Mouse (Mus musculus): Measurements from ENCODE around the gene Klhdc4. TPM values are rescaled to one million over a fixed set of nuclear protein-coding genes. Genes with fewer than 3 reads are reported as not detected.

The Klhdc4 gene
- total RNA-seq, 2 experiments from 2014 or later = 14.4 to 16.0 TPM

DNA sequence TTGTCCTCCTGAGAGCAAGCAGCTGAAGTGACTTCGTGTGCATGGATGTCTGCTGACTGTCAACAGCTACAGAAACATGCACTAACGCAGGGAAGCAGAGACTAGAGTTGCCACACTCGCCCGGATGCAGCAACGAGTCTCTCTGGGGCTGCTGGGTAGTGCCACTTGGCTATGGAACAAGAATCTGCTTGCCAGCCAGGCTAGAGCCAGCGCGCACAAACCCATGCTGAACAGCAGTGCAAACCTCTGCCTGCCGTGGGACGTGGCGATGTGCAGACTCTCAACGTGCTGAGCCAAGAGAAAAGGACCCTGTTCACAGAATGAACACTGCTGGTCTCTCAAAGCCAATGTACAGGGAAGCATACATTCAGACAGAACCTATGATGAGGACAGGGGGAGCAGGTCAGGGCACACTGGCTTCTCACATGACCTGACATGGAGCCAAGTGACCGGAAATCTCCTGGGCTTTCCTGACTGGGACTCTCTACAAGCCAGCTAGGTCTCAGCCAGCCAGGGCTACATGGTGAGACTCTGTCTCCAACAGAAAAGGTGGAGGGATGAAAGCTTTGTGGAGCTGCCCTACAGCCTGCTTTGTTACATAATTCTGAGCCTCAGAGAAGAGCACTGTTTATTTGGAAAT lies 17.3 kb downstream of the Klhdc4 start:
- intact Hi-C loops (cut with DNase I) = loop anchor here (10.0 kb wide), 1 partner anchor 97 kb away; no protein-coding TSS in a partner anchor

GRCm38 (mm10) chr8:121811502-121811901 lies 17.9 kb downstream of the Klhdc4 start:
- intact Hi-C loops (cut with DNase I) = loop anchor here (10.0 kb wide), 1 partner anchor 97 kb away; no protein-coding TSS in a partner anchor
- no peak for DNase-seq

More for the DNA sequence above, 17.3 kb downstream of the Klhdc4 start:
- peak; percentile 34 to 44 for DNase-seq

DNA sequence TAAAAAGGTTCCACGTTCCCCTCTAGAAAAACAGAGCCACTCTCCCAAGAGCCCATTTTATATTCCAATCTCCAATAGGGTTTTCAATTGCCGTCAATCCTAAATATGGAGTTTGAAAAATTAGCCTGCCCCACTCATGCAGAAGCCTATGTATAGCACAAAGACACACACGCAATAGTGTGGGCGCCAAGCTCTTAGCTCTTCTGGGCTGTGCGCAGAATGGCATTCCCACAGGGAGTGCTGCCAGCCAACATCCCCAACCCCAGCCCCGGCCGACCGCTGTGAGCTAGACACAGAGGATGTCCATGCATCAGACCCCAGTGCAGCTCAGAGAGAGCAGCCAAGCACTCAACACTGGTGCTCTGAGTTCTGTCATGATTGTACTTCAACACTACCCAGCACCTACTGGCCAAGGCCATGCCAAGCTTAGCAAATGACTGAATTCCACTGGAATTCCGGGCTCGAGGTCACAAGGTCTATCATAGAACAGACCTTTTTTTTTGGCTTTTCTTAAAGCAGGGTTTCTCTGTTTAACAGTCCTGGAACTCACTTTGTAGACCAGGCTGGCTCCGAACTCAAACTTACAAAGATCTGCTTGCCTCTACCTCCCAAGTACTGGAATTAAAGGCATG lies 19.7 kb downstream of the Klhdc4 start:
- intact Hi-C loops (cut with DNase I) = loop anchor here (10.0 kb wide), 1 partner anchor 95 kb away; no protein-coding TSS in a partner anchor
- DNase-seq = peak; percentile 25 to 26

DNA sequence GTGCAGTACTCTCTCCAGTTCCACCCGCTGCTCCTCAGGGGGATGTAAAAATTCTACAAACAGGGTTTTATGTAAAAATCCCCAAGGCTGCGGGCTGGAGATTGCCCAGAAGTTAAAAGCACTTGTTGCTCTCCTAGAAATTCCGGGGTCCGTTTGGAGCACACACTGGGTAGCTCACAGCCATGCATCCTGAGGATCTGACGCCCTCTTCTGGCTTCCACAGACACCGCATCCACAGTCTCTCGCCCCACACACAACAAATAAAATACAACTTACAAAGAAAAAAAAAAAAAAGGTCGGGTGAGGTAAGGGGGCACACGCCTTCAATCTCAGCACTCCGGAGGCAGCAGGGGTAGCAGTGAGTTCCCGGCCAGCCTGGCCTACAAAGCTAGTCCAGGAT lies 21.3 kb downstream of the Klhdc4 start:
- intact Hi-C loops (cut with DNase I) = no loop called here
- no peak for DNase-seq

DNA sequence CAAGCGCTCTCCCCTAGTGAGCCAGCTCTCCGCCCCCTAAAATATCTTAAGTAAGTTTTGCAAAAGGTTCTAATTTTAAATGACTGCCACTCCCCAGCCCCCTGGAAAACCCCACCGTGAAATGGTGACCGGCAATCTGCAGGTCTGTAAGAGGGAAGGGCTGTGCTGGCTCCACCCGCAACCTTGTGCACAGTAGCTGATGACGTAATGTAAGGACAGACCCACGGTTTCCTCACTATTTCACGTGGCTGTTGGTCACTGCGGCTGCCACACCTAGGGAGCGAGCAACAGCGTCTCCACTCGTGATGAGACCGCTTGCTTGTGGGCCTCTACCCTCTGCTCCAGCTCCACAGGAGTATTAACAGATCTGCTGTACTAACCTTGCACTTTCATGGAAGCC lies 23.2 kb downstream of the Klhdc4 start:
- no peak for DNase-seq
- intact Hi-C loops (cut with DNase I) = no loop called here

DNA sequence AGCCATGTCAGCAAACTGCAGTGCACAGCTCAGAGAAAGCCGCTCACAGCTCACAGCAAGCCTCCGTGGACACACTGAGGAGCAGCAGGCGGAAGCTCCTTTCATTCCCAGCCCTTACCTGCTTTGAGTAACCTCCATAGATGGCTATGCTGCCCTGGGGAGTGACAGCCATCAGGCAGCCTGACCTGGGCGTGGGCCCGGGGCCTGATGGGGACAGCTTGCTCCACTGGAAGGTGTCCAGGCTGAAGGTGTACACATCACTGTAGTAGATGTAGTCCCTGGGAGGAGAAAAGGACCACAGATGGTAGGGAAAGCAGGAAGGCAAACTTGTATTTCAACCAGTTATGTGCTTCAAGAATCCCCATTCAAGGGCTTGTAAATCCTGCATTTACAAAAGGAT lies 24.5 kb downstream of the Klhdc4 start:
- no peak for DNase-seq
- intact Hi-C loops (cut with DNase I) = no loop called here

DNA sequence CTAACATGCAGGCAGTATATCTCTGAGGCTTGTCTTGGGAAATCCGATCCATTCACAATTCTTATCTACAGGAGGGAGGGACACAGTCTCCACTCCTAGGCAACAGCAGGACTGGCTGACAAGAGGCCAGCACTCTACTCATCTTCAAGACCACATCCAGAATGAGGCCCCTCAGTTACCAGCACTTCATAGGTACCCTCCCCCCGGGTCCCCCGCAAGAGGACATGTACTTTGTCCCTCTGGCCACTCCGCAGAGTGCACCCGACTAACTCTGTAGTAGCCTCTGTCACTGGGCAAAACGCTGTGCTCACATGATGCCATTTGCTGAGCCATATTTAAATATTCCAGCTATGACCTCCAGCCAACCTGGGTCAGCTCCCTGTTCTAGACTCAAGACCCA lies 31.0 kb downstream of the Klhdc4 start:
- no peak for DNase-seq
- intact Hi-C loops (cut with DNase I) = no loop called here

DNA sequence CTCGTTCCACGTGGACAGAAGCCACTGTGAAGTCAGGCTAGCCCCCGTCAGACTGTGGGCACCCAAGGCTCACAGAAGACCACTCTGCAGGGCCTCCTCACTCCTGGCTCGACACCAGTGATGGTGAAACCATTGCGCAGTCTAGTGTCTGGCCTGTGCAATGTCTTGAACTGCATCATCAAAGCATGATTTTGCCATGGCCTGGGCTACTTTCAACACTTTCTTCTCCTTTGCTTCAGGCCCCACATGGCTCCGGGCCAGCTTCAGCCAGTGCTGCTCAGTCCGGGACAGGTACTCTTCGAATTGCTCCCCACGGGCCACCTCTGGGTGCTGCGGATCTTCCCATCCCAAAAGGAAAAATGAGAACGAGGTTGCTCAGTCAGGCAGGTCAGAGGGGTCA lies 33.0 kb downstream of the Klhdc4 start:
- no peak for DNase-seq
- intact Hi-C loops (cut with DNase I) = no loop called here

GRCm38 (mm10) chr8:121795461-121795860 lies 33.9 kb downstream of the Klhdc4 start:
- intact Hi-C loops (cut with DNase I) = no loop called here
- no peak for DNase-seq

DNA sequence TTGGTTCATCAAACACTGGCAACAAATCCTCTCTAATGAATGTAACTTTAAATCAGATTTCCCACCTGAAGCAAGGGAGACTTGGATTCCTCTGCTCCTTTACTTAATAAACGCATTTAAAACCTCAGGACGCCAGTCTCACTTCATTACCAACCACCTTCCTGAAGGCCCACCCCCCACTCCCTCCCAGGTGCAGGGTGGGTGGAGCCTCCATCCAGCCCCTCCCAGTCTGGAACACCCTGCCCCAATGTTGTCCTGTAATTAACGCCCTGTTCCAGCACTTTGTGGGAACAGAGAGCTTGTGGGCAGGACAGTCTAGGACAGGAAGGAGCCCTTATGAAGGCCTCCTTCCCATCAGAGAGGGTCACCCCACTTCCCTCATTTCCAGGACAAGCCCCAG lies 35.2 kb downstream of the Klhdc4 start:
- intact Hi-C loops (cut with DNase I) = no loop called here
- no peak for DNase-seq

DNA sequence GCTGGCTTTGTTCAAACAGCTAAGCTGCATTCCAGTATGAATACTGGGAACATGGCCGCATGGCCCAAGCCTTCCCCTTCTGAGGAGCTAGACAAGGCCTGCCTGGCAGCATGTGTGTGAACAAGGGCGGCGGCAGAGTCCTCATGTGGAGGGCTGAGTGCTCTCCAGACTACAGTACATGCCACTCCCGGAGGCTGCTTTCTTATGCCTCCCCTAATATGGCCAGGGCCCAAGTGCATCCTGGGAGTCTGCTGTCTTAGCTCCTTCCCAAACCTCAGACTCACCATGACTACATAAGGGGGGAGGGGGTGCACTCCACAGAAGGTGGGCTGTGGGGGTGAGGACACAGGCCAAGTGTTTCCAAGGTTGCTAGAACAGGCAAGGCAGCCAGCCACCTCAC lies 36.7 kb downstream of the Klhdc4 start:
- intact Hi-C loops (cut with DNase I) = no loop called here

GRCm38 (mm10) chr8:121792159-121792558 lies 37.2 kb downstream of the Klhdc4 start:
- intact Hi-C loops (cut with DNase I) = no loop called here
- peak in 1 of 2 experiments; percentile 22 for DNase-seq

More for the DNA sequence above, 36.7 kb downstream of the Klhdc4 start:
- no peak for DNase-seq

- no peak for DNase-seq
- intact Hi-C loops (cut with DNase I) = no loop called here
These were observed 40.6 kb downstream of the Klhdc4 start for GRCm38 (mm10) chr8:121788786-121789185.

- DNase-seq = peak; percentile 51 to 58
- intact Hi-C loops (cut with DNase I) = no loop called here
These were observed 42.8 kb downstream of the Klhdc4 start for GRCm38 (mm10) chr8:121786542-121786941.

DNA sequence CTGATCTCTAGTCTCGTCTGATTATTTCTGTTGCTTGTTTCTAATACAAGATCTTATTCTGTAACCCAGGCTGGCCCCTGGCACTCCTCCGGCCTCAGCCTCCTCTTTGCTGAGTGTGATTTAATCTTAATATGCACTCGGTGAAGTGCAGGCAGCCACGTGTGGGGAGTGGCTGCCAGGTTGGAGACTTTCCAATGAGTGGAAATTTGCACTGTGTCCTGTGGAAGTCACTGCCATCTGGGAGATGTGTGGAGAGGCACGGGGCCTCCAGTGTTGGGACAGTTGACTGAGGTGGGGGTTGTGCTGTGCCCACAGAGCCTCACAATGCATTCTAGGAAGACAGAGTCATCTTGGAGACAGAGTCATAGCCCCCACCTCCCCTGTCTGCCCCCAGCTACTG lies 46.9 kb downstream of the Klhdc4 start:
- intact Hi-C loops (cut with DNase I) = no loop called here
- DNase-seq = no peak

DNA sequence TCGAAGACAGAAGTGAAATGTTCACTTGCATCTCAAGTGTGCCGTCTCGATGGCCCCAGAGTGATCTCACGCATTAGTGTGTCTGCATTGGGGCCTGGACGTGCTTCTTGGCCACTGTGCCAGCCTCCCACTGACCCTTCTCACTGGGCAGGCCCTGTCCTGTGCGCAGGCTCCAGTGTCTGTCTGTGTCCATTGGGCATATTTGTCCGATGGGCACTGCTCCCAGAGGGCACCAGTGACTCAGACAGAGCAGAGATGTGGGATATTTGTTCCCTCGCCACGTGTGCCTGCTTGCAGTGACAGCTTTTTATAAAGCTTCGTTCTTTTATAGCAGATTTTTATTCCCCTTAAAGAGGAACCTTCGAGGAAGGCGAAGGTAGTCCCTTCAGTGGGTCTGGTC lies 55.5 kb downstream of the Klhdc4 start:
- intact Hi-C loops (cut with DNase I) = no loop called here

DNA sequence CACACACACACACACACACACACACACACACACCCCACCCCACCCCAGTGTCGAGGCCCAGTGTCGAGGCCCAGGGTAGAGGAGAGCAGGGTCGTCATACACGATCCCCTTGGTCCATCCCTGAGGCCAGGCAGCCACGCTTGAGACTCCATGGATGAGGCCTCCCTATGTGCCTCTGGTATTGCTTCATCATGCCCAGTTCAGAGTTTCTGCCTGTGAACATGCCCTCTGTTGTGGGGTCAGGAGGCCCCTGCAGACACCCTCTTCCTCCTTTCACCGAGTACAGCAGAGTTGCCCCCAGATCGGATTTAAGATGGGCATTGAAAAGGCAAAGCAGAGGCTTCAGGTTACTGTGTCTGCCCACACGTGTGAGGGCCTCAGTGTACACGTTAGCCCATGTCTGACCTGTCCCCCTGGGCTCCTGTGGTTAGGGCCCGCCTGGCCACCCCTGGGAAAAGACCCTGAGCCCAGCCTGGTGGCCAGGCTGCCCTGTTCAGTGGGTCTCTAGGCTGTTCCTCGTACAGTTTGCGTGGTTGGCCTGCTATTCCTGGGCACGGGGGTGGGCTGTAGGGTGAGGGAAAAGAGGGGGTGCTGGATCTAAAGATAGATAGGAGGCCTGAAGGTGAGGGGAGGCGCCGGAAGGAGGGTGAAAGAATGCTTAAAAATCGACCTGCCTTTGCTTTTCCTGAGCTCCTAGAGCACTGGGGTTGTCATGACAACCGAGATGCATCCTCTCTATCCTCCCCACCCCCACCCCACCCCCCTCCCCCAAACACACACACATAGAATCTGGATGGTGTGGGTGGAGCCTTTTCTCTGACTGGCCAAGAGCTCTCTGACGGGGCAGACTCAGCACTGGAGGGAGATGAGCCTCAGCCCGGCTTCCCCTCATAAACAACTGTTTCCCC lies 58.3 kb downstream of the Klhdc4 start:
- intact Hi-C loops (cut with DNase I) = no loop called here
- DNase-seq = no peak

More for the DNA sequence above, 55.5 kb downstream of the Klhdc4 start:
- DNase-seq = no peak

GRCm38 (mm10) chr8:121769621-121770020 lies 59.7 kb downstream of the Klhdc4 start:
- intact Hi-C loops (cut with DNase I) = no loop called here
- no peak for DNase-seq

GRCm38 (mm10) chr8:121769095-121769494 lies 60.3 kb downstream of the Klhdc4 start:
- intact Hi-C loops (cut with DNase I) = no loop called here
- DNase-seq = no peak

DNA sequence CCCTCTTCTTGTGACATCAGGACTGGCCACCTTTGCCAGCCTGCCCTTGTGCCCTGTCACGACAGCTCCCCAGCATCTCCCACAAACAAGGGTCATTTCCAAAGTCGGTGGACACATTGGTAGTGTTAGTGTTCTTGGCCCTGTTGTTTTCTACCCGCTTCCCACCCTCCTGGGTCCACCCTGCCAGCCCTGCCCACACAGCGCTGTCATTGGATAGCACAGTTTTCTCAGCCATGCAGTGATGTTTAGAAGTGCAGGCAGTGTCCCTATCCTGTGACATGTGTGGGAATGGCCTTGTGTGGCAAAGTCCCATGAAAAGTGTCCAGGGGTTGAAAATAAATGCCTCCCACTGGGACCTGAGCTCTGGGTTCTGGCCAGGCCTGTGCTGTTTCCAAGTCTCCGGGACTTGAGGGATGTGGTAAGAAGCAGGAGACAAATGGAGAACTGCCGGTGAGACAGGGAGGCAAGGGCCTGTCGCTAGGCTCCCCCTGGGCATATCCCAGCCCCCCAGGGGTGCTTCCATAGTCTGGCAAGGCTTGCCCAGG lies 63.7 kb downstream of the Klhdc4 start:
- intact Hi-C loops (cut with DNase I) = no loop called here
- DNase-seq = no peak

DNA sequence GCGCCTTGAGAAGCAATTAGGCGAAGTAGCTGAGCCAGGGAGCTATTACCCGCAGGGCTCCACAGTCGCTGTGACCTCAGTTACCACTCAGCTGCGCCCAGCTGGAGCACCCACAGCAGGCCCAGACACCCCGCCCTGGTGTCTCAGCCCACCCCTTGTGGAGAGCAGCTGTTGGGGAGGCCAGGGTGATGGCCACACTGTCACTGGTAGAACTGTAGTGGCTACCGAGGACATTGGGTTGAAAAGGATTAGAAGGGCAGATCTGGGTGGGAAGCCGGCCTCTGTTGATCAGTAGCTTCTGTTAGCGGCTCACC lies 65.7 kb downstream of the Klhdc4 start:
- intact Hi-C loops (cut with DNase I) = no loop called here
- no peak for DNase-seq

Measured in heart, postnatal 10 days (tissue).